Mouse (Mus musculus) hematopoietic multipotent progenitor cell, adult 10-12 weeks (in vitro differentiated cells): ENCODE results near the gene Ip6k2. TPM values are rescaled to one million over a fixed set of nuclear protein-coding genes. Genes with fewer than 3 reads are reported as not detected.

Experiments
- polyA plus RNA-seq: library from polyadenylated mRNA; stranded (reverse); fragments of >175 nt; gene quantifications from 2 replicates; pipeline ENCODE4 v1.2.3, GENCODE M21; 2012; ENCODE audit warnings: low replicate concordance

Gene Ip6k2
- 41.5 and 47.7 TPM in 2 replicates for polyA plus RNA-seq

DNA sequence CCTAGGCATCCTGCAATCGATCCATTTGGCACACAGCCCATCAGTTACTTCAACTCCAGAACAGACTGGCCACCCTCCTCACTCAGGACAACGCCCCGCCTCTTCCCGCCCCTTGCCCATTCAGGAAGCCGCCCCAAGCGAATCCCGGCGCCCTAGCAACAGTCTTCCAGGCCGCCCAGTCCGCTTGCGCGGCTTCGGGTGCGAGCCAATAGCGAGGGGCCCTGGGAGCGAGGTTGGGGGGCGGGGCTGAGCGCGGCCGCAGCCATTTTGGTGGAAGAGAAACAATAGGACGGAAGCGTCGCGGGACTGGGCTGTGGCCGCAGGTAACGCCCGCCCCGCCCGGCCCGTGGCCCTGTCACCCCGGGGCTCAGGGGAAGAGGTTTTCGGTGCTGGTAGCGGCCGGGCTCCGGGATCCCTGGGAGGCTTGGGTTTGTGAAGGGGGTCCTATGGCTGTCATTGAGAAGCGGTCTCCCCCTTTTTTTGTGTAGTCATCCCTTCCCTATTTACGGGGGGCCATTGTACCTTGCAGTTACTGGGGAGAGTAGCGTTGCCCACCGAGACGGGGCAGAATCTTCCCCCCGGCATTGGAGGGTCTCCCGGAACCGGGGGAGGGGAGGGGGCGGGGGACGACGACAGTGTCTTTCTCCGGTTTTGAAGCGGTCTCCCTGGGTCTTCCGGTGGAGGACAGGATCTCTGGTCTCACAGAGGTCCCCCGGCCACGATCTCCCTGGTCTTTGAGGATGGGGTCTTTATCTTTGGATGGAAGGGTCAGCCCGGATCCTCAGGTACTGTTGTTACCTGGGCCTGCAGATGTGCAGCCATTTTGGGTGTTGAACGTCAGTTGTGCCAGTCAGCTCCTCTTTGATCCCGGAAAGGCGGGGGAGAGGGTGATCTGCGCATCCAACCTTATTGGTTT, at the start of gene Ip6k2:
Gene Ip6k2, plus strand, starts transcription at position 249 of the 916 bp plus-strand sequence.

GRCm38 (mm10) chr9:108808163-108808665, 24.6 kb downstream of the Ip6k2 start, which contains the start of gene Nckipsd:
Nckipsd (plus strand) TSS chr9:108808368.

DNA sequence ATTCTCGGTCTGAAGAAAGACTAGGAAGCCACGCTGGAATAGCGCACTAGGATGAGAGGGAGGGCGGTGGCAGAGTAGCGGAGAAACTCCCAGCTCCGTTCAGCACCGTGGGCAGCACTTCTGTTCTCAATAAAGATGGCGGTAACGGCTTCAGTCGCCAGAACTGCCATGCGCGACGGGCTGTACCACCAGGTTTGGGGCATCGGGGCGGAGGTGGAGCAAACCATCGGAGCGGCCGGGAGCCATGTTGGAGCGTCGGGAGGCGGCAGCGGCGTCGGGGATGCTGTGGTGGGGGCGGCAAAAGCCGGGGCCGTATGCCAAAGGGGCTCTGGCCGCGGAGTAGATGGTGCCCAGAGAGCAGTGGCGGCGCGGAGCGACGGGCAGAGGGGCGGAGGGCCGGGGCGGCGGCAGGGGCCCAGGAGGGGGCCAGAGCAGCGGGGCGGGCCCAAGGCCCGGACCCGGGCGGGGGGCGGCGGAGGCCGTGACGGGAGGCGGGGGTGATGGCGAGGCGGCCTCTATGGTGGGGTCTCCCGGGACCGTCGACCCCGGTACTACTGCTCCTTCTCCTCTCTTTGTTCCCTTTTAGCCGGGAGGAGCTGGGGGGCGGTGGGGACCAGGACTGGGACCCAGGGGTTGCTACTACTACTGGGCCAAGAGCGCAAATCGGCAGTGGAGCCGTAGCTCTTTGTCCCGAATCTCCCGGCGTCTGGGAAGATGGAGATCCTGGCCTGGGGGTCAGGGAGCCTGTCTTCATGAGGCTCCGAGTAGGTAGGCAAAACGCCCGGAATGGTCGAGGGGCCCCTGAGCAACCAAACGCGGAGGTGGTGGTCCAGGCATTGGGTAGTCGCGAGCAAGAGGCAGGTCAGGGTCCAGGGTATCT, 42.5 kb downstream of the Ip6k2 start, which contains the start of gene Celsr3:
Gene Celsr3, plus strand, starts transcription at position 501 of the 880 bp plus-strand sequence.

GRCm38 (mm10) chr9:108852976-108853375, 69.4 kb downstream of the Ip6k2 start, which contains the start of gene Slc26a6:
Slc26a6 (plus strand) TSS chr9:108853283.

Other genes starting within 250 kb of the Ip6k2 start
- gene Impdh2, start 223.5 kb upstream of the Ip6k2 start, polyA plus RNA-seq, result 31.4 and 47.0 TPM in 2 replicates
- 6.9 and 18.4 TPM in 2 replicates for gene Ndufaf3, start 216.4 kb upstream of the Ip6k2 start, polyA plus RNA-seq
- 157 and 182 TPM in 2 replicates for gene Dalrd3, start 213.9 kb upstream of the Ip6k2 start, polyA plus RNA-seq
- gene Wdr6, start 205.1 kb upstream of the Ip6k2 start, polyA plus RNA-seq, result 13.4 and 24.3 TPM in 2 replicates
- gene P4htm, start 186.1 kb upstream of the Ip6k2 start, polyA plus RNA-seq, result 4.7 and 12.9 TPM in 2 replicates
- 114 and 142 TPM in 2 replicates for gene Arih2, start 134.4 kb upstream of the Ip6k2 start, polyA plus RNA-seq
- 3.4 and 6.8 TPM in 2 replicates for gene Slc25a20, start 121.7 kb upstream of the Ip6k2 start, polyA plus RNA-seq
- gene Prkar2a, start 94.5 kb upstream of the Ip6k2 start, polyA plus RNA-seq, result 6.8 and 9.0 TPM in 2 replicates
- gene Nckipsd, start 24.6 kb downstream of the Ip6k2 start, polyA plus RNA-seq, result 13.8 and 33.4 TPM in 2 replicates
- gene Celsr3, start 42.5 kb downstream of the Ip6k2 start, polyA plus RNA-seq, result 0.54 and 3.5 TPM in 2 replicates
- 8.3 and 17.4 TPM in 2 replicates for gene Slc26a6, start 69.5 kb downstream of the Ip6k2 start, polyA plus RNA-seq
- 0.17 TPM in 1 of 2 replicates, not detected in the other for gene Tmem89, start 130.8 kb downstream of the Ip6k2 start, polyA plus RNA-seq
- 196 and 270 TPM in 2 replicates for gene Uqcrc1, start 152.8 kb downstream of the Ip6k2 start, polyA plus RNA-seq
- gene Col7a1, start 169.8 kb downstream of the Ip6k2 start, polyA plus RNA-seq, result 1.7 and 2.2 TPM in 2 replicates
- gene Ucn2, start 202.2 kb downstream of the Ip6k2 start, polyA plus RNA-seq, result not detected in 2 replicates
- 7.4 and 9.8 TPM in 2 replicates for gene Pfkfb4, start 208.0 kb downstream of the Ip6k2 start, polyA plus RNA-seq